Mouse (Mus musculus) right cerebral cortex, postnatal 4 days (tissue): ENCODE measurements around the gene Ap1s3.
"Not testable (repeated sequence)": the region's sequence is repeated elsewhere in the genome, so short reads cannot be mapped to it uniquely, and the experiment has no call there.

Source experiments
- DNase-seq: peaks from one replicate; pipeline ENCODE4 v3.0.0-alpha.2; 2022

Gene Ap1s3

DNA sequence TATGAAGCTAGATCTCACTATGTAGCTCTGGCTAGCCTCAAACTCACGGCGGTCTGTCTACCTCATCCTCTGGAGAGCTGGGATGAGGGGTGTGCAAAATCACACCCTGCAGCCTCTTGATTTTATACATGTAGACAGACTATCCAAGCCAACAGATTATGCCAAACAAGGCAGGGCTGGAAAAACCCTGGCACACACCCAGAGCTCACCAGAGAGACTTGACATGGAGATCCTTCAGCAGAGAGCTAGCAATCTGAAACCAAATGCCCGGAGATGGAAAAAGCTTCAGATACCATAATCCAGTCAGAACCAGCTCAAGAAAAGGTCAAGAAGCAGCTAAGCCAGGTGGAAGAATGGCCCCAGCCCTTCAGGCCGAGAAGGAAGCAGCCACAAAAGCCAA, 6.9 kb downstream of the Ap1s3 start:
- no peak for DNase-seq

DNA sequence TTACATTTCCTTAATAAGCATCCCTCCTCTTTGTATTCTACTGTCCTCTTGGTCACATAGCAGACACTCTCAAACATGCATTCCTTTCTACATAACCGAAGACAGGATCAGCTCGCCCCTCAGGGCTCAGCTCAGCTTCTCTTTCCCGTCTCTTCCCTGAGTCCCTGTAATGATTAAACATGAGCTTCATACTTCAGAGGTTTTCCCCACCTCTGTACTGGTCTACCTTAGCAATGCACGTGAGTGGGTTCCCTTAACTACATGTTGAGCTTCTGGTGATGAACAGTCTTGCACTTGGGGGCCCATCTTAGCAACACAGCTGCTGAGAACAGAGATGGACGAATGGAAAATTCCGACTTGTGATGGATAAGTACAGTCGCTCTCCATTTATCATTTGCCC, 12.2 kb downstream of the Ap1s3 start:
- no peak for DNase-seq

- DNase-seq, result no peak
These were observed 14.4 kb downstream of the Ap1s3 start for GRCm38 (mm10) chr1:79657411-79657810.

GRCm38 (mm10) chr1:79655819-79656555, 15.8 kb downstream of the Ap1s3 start:
- no peak for DNase-seq

DNA sequence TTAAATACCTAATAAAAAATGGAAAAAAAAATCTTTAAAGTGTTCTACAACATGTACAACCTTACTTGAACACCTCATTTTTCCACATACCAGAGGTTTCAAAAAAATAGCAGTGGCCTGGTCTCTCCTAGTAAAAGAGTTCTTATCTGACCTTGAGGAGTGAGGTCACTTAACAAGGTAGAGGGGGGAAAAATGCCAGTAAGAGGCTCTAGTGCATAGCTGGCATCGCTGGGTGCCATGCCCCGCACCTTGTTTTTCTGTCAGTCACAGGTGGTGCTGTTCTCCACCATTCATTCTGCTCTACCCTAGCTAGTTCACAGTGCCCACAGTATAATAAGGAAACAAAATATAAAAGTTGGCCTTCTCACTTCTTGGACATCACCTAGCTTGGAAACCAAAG, 16.8 kb downstream of the Ap1s3 start:
- no peak for DNase-seq

DNA sequence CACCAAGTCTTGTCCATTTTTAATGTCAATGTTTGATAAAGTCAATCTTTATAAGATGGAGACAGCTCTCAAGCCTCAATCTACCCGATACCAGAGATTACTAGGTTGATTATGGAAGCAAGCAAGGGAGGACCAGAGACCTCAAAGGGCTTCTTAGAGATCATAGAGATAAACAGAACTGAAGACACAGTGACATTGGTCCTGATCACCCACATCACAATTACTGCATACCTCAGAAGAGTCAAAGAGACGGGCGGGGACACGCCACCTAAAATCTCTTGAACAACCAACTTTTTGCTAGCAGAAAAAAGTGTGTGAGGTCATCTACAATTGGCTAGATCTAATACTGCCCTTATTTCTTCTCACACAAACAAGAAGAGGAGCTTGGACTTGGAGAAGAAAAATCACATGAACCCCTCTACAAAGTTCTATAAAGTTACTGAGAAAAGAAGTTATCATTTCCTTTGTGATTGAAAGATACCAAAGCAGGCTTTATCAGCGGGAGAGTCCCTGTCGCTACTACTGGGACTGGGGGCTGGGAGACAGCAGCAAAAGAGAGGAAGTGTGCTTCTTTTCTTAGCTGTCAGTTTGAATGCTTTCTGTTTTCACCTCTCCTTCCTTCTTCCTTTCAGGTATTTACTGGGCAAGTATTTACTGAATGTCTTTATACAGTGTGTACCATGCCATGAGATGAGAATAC, 28.2 kb downstream of the Ap1s3 start:
- no peak for DNase-seq

DNA sequence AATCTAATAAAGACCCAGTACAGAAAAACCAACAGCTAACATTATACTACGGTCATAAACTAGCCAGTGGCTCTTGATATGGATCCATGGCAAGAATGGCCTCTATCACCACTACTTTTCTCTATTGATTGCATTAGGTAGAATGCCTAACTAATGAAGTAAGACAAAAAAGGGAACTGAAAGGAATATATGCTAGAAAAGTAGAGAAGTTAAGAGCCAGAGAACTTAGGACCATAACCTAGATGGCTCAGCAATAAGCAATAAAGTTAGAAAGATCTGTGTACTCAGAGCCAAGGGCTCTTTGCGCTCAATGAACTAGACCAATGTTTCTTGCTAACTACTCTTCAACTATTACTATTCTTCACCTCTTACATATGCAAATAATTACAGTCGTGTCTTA, 29.1 kb downstream of the Ap1s3 start:
- no peak for DNase-seq

- DNase-seq, result no peak
These were observed 30.4 kb downstream of the Ap1s3 start for GRCm38 (mm10) chr1:79641355-79641754.

DNA sequence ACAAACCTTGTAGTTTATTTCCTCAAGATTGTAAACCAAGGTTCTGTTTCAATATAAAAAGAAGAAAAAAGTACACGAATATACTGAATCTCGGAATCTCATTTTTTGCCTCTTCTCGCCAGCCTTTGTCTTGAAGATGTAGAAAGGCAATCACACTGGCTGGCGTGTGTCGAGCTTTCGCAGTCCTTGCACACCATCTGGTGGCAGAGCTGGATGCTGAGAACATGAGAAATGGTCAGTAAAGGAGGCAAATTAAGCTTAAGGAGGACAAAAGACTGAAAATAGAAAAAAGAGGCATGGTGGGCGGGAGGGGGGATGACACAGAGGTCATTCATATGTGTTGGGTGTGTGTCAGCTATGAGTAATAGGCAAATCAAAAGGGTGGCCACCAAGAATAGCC, 31.6 kb downstream of the Ap1s3 start:
- DNase-seq, result peak; percentile 76

GRCm38 (mm10) chr1:79639683-79640082, 32.1 kb downstream of the Ap1s3 start:
- no peak for DNase-seq

DNA sequence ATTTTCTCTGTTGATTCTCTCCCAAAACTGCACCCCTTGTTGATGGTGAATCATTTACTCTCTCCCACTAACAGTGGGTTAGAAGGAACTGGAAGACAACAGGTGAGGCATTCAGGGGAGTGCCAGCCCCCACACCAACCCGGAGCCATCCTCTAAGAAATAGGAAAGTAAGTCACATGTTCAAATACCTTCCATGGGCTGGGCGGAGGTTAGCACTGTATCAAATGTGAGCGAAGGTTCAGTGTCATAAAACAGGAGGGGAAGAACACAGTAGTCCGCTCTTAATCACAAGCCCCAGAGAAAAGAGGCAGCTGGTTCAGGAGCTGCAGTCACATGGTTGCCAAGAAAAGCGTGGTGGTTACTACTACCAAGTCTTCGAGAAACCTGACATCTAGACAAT, 32.7 kb downstream of the Ap1s3 start:
- DNase-seq, result no peak

DNA sequence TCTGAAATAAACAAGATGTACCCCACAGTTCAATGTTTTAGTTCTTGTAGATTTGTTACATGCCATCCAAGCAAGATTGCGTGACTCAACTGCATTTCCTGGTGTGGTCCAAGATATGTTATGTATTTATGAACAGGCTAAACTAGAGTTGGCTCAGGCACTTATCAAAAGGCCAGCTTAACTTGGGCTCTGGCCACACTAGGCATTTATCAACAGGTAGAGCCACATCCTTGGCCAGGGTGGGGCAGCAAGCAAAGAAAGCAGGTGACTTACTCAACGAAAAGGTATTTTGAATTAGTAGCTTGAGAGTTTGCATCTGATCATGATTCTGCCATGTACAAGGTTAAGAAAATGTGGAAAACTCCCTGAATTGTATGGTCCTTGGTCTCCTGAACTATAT, 34.0 kb downstream of the Ap1s3 start:
- no peak for DNase-seq

DNA sequence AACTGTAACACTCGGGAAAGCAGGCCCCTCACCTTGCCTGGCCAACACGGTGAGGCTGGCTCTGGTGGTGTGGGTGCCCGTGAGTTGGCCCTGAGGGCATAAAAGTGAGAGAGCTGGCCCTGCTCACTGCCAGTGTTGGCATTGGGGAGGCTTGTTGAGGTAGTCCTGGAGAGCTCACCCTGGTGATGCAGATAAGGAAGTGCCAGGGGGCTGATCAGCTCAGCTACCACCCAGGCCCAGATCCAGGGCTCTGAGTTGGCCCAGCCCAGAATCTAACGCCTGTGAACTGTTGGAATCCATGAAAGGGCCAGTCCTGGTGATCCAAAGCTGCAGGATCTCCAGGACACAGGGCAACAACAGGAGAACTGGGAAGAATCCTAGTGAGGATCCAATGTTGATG, 40.3 kb downstream of the Ap1s3 start:
- DNase-seq, result no peak

GRCm38 (mm10) chr1:79629726-79630125, 42.0 kb downstream of the Ap1s3 start:
- DNase-seq, result no peak

GRCm38 (mm10) chr1:79626140-79626539, 45.6 kb downstream of the Ap1s3 start:
- no peak for DNase-seq

GRCm38 (mm10) chr1:79619434-79619833, 52.3 kb downstream of the Ap1s3 start:
- no peak for DNase-seq

GRCm38 (mm10) chr1:79616492-79616891, 55.3 kb downstream of the Ap1s3 start:
- no peak for DNase-seq

DNA sequence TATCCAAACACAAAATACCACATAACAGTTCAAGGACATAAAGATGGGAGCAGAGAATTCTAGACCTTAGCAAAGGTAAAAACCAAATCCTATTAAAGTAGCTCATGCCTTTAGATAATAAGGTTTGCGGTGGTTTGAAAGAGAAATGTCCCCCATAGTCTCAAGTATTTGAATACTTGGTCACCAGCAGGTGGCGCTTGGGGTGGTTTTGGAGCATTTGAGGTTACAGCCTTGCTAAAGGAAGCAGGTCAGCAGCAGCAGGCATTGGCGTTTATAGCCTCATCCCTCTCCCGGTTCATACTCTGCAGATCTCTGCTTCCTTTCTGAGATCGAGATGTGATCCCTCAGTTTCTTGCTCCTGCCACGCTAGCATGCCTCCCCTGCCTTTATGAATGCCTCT, 57.3 kb downstream of the Ap1s3 start:
- DNase-seq, result no peak

DNA sequence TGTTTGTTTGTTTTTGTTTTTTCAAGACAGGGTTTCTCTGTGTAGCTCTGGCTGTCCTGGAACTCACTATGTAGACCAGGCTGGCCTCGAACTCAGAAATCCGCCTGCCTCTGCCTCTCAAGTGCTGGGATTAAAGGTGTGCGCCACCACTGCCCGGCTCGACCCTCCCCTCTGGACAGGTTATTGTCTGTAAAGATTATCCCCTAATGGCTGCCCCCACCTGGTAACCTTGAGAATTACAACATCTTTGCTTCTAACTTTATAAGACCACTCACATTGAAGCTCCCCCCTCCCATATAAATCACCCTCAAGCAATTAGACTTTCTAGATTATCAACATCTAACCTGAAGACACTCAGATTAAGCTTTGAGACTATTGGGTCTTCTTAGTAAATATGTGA, 60.5 kb downstream of the Ap1s3 start:
- not testable (repeated sequence) for DNase-seq

DNA sequence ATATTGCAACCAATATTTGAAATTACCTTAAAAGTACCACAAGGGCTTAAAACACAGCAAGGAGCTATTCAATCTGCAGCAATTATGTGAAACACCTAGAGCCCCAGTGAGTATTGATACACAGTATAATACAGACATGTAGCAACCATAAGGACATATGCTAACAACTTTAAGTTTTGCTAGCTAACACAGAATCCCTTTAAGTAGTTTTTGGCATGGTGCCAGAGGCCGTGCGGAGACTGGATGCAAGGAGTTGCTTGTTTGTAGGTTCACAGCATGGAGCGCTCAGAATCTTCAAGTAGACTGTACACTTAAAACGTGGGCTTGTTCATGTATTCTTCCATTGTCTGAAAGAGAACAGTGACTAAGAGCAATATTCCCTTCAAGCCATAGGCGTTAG, 62.9 kb downstream of the Ap1s3 start:
- DNase-seq, result not testable (repeated sequence)

GRCm38 (mm10) chr1:79602500-79602899, 69.3 kb downstream of the Ap1s3 start:
- DNase-seq, result no peak

DNA sequence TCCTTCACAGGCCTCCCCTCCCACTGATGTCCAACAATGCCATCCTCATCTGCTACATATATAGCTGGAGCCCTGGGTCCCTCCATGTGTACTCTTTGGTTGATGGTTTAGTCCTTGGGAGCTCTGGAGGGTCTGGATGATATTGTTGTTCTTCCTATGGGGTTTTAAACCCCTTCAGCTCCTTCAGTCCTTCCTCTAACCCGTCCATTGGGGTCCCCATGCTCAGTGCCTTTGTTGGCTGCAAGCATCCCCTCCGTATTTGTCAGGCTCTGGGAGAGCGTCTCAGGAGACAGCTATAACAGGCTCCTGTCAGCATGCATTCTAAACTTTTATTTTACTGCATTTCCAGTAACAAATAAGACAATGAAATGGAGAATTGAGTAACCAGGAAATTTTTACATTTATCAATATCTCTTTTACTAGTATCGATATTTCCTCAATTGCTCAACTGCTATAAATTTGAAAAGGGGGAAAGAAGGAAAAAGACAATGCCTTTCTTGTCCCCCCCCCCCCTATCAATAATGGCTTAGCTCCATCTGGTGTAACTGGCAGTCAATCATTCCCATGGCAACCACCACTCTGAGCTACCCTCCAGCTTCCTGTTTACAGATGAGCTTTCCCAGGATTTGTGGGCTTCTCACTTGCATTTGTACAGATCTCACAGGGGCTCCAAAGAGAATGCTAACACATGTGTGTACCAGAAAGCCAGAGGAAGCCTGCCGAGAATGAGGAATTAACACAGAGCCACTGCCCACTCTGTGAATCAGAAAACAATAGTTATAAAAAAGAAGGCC, 73.2 kb downstream of the Ap1s3 start:
- no peak for DNase-seq

GRCm38 (mm10) chr1:79592721-79593277, 79.0 kb downstream of the Ap1s3 start:
- no peak for DNase-seq

DNA sequence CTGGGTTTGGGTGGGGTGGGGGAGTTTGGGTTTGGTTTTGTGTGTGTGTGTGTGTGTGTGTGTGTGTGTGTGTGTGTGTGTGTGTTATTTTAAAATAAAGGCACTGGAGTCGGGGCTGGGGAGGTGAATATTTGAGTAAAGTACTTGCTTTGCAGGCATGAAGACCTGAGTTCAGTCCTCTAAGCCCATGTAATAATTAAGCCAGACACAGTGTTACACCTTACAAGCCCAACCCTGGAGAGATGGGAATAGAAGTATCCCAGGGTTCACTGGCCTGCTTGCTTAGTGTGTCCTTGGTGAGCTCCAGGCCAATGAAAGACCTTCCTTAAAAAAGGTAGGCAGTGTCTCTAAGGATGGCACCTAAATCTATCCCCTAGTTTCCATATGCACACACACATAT, 80.7 kb downstream of the Ap1s3 start:
- no peak for DNase-seq
